Mouse (Mus musculus) naive thymus-derived CD4-positive, alpha-beta T cell, adult 2 months (primary cell): ENCODE results near the gene Irs2.
A peak's percentile ranks its signal among the peaks of the same experiment; 100 is the strongest.

Source experiments
- DNase-seq: peaks from one replicate; pipeline ENCODE4 v3.0.0-alpha.2; 2011; ENCODE audit warnings: low read depth

Gene Irs2

GRCm38 (mm10) chr8:10952706-10953105, 55.6 kb downstream of the Irs2 start:
- DNase-seq = no peak

- no peak for DNase-seq
These were observed 56.0 kb downstream of the Irs2 start for GRCm38 (mm10) chr8:10952235-10952634.

DNA sequence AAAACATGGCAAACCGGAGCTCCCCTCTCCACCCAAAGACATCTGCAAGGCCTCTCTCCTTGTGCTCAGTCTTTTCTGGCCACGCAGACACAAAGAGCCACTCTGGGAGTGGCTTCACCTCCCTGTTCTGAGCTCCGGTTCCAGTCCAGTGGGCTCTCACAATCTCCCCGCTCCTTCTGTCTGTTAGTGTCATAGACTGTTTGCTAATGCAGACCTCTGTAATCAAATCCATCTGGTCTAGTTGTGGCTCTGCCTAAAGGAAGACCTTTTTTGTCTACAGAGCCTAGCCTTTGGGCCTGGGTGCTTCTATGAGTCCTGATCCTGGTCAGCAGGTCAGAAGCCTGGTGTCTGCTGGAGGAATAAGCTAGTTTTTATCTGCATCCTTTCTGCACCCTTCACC, 56.7 kb downstream of the Irs2 start:
- DNase-seq = no peak

DNA sequence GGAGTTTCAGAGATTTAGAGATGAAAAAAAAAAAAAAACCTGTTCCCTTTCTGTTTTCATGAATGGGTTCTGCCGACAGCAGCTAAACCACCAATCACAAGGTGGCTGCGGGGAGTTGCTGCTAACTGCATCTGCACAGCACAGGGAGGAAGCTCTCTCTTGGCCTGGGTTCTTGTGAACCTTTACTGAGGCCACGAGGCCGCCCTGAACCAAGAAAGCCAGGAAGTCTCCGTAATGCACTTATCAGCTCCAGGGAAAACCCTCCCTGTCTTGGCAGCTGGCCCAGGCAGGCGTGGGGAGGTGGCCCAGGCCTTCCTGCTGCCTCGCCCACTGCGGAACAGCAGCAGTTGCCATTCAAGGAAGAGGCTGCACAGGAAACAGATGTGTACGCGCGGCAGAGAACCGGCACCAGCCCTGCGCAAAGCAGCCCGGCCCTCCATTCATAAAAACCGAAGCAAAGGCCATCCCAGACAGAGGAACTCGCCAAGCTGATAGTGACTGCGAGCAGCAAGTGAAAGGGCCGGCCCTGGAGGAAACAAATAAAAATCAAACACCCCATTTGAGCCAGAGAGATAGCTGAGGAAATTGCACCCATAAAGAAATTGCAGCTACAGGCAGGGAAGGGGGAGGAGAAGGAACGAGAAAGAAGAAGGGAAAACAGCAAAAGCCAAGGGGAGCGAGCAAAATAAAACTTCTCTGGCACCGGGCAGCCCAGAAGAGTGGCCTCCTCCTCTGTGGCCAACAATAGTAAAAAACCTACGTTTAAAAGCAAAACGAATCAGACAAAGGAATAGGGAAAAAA, 62.1 kb downstream of the Irs2 start:
- peak; percentile 82 for DNase-seq

DNA sequence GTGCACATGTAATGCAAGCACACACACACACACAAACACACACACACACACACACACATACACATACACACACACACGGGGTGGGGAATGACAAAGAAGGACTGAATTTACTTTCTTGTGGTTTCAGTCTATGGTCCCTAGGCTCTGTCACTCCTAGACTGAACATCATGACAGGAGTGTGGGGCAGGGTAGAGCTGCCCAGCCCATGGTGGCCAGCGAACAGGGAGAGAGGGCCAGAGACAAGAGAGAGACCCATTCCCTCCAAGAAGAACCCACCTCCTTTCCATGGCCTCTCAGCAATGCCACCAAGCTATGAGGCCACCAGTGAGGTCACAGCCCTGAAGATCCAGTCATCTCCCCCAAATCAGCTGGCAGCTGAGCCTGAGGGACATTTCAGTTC, 62.8 kb downstream of the Irs2 start:
- no peak for DNase-seq

DNA sequence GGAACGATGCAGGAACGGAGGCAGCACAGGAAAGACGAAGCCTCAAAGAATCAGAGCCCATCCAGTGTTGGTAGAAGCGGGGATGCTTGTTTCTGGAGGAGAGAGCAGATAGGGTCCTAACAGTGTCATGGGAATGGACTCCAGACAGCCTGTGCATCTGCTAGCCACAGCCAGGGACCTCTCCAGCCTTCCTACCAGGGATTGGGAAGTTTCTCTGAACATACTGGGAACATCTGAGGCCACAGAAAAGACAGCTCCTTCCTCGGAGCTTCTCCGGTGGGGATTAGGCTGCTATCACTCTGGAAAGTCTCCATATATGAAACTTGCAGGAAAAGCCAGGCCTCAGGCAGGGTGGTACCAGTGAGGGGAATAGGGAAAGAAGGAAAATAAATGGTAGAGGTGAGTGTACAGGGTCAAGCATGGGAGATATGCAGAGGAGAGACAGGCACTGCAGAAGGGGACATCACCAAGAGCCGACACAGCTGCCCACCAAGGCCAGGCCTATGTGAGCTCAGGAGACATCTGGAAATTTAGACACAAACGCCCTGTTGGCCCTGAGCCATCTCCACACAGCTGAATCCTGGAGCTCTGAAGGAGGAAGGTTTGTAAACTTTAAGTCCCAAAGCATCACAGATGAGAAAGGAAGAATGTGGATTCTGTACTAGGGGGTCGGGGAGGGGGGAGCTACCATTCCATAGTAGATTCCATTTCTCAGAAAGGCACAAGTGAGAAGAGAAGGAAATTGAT, 64.8 kb downstream of the Irs2 start:
- no peak for DNase-seq

DNA sequence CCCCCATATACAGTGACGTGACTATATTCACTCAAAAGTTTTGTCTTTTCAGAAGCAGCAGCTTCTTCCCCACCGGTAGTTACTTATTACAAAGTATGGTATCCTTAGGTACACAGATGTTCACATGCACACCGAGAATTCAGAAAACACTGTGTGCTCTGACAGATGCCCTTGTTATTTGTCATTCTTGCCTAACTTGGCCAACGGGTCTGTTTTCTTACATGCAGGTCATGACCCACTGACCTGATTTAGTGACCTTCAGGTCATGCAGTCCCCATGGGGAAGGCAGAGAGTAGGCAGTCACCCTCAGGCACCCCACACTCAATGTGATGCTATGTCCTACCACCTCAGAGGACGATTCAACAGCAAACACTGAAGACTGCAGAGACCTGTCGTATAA, 68.4 kb downstream of the Irs2 start:
- no peak for DNase-seq

DNA sequence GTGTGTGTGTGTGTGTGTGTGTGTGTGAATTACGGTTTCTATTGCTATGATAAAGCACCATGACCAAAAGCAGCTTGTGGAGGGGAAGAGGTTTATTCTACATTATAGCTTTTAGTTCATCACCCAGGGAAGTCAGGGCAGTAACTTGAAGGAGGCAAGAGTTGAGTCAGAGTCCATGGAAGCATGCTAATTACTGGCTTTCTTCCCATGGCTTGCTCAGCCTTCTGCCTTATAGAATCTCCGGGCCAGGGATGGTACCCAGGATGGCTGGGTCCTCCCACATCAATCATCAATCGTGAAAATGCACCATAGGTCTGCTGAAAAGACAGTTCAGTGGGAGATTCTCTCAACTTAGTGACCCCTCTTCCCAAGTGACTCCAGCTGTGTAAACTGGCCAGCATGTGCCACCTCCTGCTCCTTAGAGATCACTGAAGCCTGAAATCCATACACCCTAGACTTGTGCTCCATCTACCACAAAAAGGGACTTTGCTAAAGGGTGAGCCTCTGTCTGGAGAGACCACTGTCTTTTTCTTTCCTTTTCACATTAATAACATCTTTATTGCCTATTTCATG, 69.0 kb downstream of the Irs2 start:
- DNase-seq = no peak

DNA sequence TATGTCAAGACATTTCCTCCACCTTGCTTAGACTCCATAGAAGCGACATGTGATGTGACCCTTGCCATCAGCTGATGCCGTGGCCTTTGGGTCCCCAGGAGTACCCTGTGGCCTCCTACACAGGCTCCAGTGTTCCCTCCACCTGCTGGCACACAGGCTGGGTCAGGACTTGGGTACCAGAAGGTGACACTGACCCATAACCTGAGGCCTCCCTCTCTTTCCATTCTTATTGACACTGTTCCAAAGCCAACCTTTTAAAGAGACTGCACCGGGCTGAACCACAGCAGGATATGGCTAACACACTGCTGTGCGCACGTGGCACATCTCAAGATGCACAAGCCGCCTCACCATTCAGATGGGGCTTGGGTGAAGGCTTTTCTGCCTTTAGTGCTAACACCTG, 70.0 kb downstream of the Irs2 start:
- no peak for DNase-seq

DNA sequence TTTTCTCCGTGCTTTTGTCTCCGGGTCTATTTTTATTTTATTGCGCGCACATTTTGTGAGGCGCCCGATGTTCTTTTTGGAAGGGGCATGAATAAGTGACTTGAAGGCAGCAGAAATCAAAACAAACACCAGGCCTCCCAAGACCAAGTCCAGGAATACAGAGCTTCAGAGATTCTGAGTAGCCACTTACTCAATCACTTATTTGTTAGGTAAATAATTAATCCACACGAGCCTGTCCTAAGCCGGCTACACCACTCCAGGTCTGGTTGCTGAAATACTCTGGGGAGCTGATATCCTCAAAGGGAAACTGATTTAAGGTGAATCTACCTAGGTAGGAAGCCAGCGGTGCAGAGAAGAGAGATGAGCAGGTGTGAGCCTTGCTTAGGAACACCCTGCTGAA, 71.6 kb downstream of the Irs2 start:
- no peak for DNase-seq

- no peak for DNase-seq
These were observed 73.0 kb downstream of the Irs2 start for GRCm38 (mm10) chr8:10935231-10935630.
